10 mouse cellular contexts compared by ENCODE assay signal in the genomic region with DNA sequence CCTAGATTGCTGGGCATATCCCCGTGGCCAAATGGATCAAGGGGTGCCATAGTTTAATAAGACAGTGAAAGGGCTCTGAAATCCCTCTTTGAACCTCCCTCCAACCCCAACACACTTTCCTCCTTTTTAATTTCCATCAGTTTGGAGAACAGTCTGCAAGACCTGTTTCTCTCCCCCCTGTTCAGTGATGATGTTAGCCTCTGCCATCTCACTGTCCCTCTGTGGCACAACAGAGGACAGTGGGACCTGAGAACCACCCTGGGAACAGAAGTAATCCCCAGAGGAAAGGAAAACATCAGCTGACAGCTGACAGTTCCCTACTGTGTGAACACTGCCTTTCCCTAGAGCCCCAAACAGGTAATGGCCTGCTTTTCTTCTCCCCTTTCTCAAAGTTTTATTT.
"Had no signal": no experiment of that assay in that cellular context is flagged by ENCODE, and none has a peak within 500 bp of the region (broad histone marks: within the 10 kb centered on the region; RNA-seq: fewer than 3 reads in every experiment).

No protein-coding gene starts in this region.

- H3K9ac ChIP-seq: liver, embryonic 15.5 days had no signal

- H3K9me3 ChIP-seq: liver, embryonic 15.5 days had no signal

- H3K4me3 ChIP-seq: left cerebral cortex, adult 2 months; liver, embryonic 15.5 days had no signal

- H3K4me2 ChIP-seq: liver, embryonic 11.5 days; liver, embryonic 15.5 days had no signal

- H3K36me3 ChIP-seq: liver, embryonic 15.5 days had no signal

- H3K27ac ChIP-seq: left cerebral cortex, adult 2 months; liver, embryonic 15.5 days had no signal

- DNase-seq: kidney, adult 2 months; kidney, postnatal 25 days; lung, adult 2 months; lung, postnatal 36 days; right cerebral cortex, postnatal 25 days; thymus, postnatal 4 days had no signal

- ATAC-seq: lung, postnatal 0 days had no signal
